Comparison of ENCODE assay signal across 24 mouse cellular contexts in genomic region chr11:57761347-57761746, GRCm38 (mm10).
"Had no signal": no experiment of that assay in that cellular context is flagged by ENCODE, and none has a peak within 500 bp of the region (broad histone marks: within the 10 kb centered on the region; RNA-seq: fewer than 3 reads in every experiment).

No protein-coding gene starts in this region.

- H3K9me3 ChIP-seq: embryonic facial prominence, embryonic 10.5 days; embryonic facial prominence, embryonic 12.5 days; forebrain, embryonic 12.5 days; forebrain, embryonic 15.5 days had no signal

- H3K4me3 ChIP-seq: embryonic facial prominence, embryonic 12.5 days; embryonic facial prominence, embryonic 13.5 days; embryonic facial prominence, embryonic 15.5 days; erythroblast, embryonic 14.5 days; forebrain, embryonic 12.5 days; forebrain, embryonic 13.5 days; forebrain, embryonic 15.5 days; gastrocnemius, adult 2 months; heart, adult 2 months had no signal

- H3K9ac ChIP-seq: embryonic facial prominence, embryonic 12.5 days; embryonic facial prominence, embryonic 13.5 days; embryonic facial prominence, embryonic 15.5 days; forebrain, embryonic 12.5 days; forebrain, embryonic 13.5 days; forebrain, embryonic 15.5 days; forebrain, postnatal 0 days had no signal

- H3K27ac ChIP-seq: embryonic facial prominence, embryonic 10.5 days; embryonic facial prominence, embryonic 13.5 days; embryonic facial prominence, embryonic 15.5 days; gastrocnemius, adult 2 months; heart, adult 2 months had no signal

- H3K4me2 ChIP-seq: embryonic facial prominence, embryonic 12.5 days; embryonic facial prominence, embryonic 13.5 days; embryonic facial prominence, embryonic 15.5 days; forebrain, embryonic 15.5 days had no signal

- DNase-seq: cerebellum, adult 9-10 months; cerebellum, adult 9-11 months; cerebellum, postnatal 10 days; cerebellum, postnatal 14 days; cerebellum, postnatal 25 days; cerebellum, postnatal 36 days; embryo, embryonic 11 days; forebrain, postnatal 0 days; gastrocnemius, adult 2 months; gastrocnemius, postnatal 10 days; gastrocnemius, postnatal 14 days; gastrocnemius, postnatal 25 days; gastrocnemius, postnatal 36 days; heart, adult 11 months; heart, adult 18-20 months; heart, adult 2 months had no signal

- H3K36me3 ChIP-seq: forebrain, embryonic 15.5 days had no signal

- H3K27me3 ChIP-seq: embryonic facial prominence, embryonic 12.5 days; embryonic facial prominence, embryonic 13.5 days; embryonic facial prominence, embryonic 15.5 days; forebrain, embryonic 15.5 days had no signal
